Mouse (Mus musculus): ENCODE measurements around the gene Neil3. TPM values are rescaled to one million over a fixed set of nuclear protein-coding genes. Genes with fewer than 3 reads are reported as not detected.

The Neil3 gene
- 11.6 and 14.5 TPM in 2 replicates for polyA plus RNA-seq (2012; rRNA removed)

- DNase-seq, result peak; percentile 85
- H3K27me3 ChIP-seq (ENCODE audit: control insufficient read depth, insufficient read depth, low read length), result no peaks in the 10 kb centered on the region
- TF ChIP-seq CTCF (IDR thresholded peaks at IDR 0.05; ENCODE audit: borderline replicate concordance, control insufficient read depth, extremely low read depth, insufficient read depth, low read length, poor library complexity), result no peak
- no peak for TF ChIP-seq POLR2A (IDR thresholded peaks at IDR 0.05; ENCODE audit: control insufficient read depth, extremely low read depth, insufficient read depth, low read length, poor library complexity)
- under 1% methylated on average over 26 of the region's 26 CpGs for WGBS
- no peak within 1 kb of the TSS for H3K27ac ChIP-seq (ENCODE audit: control insufficient read depth, insufficient read depth, low read length)
- 0 out of 2 replicates have a peak, but pooled peaks cover 5% of the 10 kb centered on the region for H3K4me1 ChIP-seq (replicated peaks; ENCODE audit: control insufficient read depth, insufficient read depth, low read length)
- H3K4me3 ChIP-seq (ENCODE audit: control insufficient read depth, insufficient read depth, low read length), result peak within 1 kb of the TSS; percentile 81
- no peaks in the 10 kb centered on the region for H3K36me3 ChIP-seq (ENCODE audit: control insufficient read depth, insufficient read depth, low read length)
These were observed at the start of gene Neil3 for GRCm38 (mm10) chr8:53638495-53639171. TSS of gene Neil3 (minus strand) at chr8:53639065.

DNA sequence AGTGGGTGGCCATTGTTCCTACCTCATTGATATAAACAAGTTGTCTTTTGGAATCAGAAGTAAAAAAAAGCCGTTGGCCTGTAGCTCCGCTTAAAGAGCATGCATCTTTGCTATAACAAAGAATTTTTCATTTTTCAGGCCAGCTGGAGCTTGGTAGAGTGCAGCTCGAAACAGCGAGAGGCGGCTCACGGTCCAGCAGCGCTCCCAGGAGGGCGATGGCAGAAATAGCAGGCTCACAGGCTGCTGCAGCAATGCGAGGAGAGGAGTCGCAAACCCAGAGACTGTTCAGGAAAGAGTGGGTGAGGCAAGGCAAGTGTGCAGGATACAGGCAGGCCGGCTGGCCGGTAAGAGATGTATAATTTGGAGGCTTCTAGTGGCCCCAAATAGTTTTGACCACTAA, 42.0 kb upstream of the Neil3 start:
- H3K36me3 ChIP-seq (ENCODE audit: control insufficient read depth, insufficient read depth, low read length), result no peaks in the 10 kb centered on the region
- H3K4me1 ChIP-seq (replicated peaks; ENCODE audit: control insufficient read depth, insufficient read depth, low read length), result no peaks in the 10 kb centered on the region
- DNase-seq, result no peak
- H3K27ac ChIP-seq (ENCODE audit: control insufficient read depth, insufficient read depth, low read length), result no peak overlapping the region
- no peaks in the 10 kb centered on the region for H3K27me3 ChIP-seq (ENCODE audit: control insufficient read depth, insufficient read depth, low read length)
- TF ChIP-seq CTCF (IDR thresholded peaks at IDR 0.05; ENCODE audit: borderline replicate concordance, control insufficient read depth, extremely low read depth, insufficient read depth, low read length, poor library complexity), result no peak
- 33% methylated on average over 12 of the region's 12 CpGs for WGBS
- H3K4me3 ChIP-seq (ENCODE audit: control insufficient read depth, insufficient read depth, low read length), result no peak overlapping the region

- no peaks in the 10 kb centered on the region for H3K4me1 ChIP-seq (replicated peaks; ENCODE audit: control insufficient read depth, insufficient read depth, low read length)
- peak; percentile 63 for DNase-seq
- no peaks in the 10 kb centered on the region for H3K36me3 ChIP-seq (ENCODE audit: control insufficient read depth, insufficient read depth, low read length)
- no peak overlapping the region for H3K27ac ChIP-seq (ENCODE audit: control insufficient read depth, insufficient read depth, low read length)
- H3K27me3 ChIP-seq (ENCODE audit: control insufficient read depth, insufficient read depth, low read length), result no peaks in the 10 kb centered on the region
- 30% methylated on average over 4 of the region's 4 CpGs for WGBS
- TF ChIP-seq POLR2A (IDR thresholded peaks at IDR 0.05; ENCODE audit: control insufficient read depth, extremely low read depth, insufficient read depth, low read length, poor library complexity) (no peak), CTCF (IDR thresholded peaks at IDR 0.05; ENCODE audit: borderline replicate concordance, control insufficient read depth, extremely low read depth, insufficient read depth, low read length, poor library complexity) (no peak)
- H3K4me3 ChIP-seq (ENCODE audit: control insufficient read depth, insufficient read depth, low read length), result no peak overlapping the region
These were observed 25.1 kb upstream of the Neil3 start for GRCm38 (mm10) chr8:53663946-53664345.

- Histone ChIP-seq H3K27ac (ENCODE audit: control insufficient read depth, insufficient read depth, low read length) (no peak overlapping the region), H3K4me3 (ENCODE audit: control insufficient read depth, insufficient read depth, low read length) (no peak overlapping the region), H3K4me1 (replicated peaks; ENCODE audit: control insufficient read depth, insufficient read depth, low read length) (no peaks in the 10 kb centered on the region), H3K27me3 (ENCODE audit: control insufficient read depth, insufficient read depth, low read length) (no peaks in the 10 kb centered on the region), H3K36me3 (ENCODE audit: control insufficient read depth, insufficient read depth, low read length) (no peaks in the 10 kb centered on the region)
- no peak for DNase-seq
- TF ChIP-seq CTCF (IDR thresholded peaks at IDR 0.05; ENCODE audit: borderline replicate concordance, control insufficient read depth, extremely low read depth, insufficient read depth, low read length, poor library complexity) (no peak), POLR2A (IDR thresholded peaks at IDR 0.05; ENCODE audit: control insufficient read depth, extremely low read depth, insufficient read depth, low read length, poor library complexity) (no peak)
- WGBS, result 94% methylated on average over 3 of the region's 3 CpGs
These were observed 22.6 kb upstream of the Neil3 start for GRCm38 (mm10) chr8:53661436-53661835.

- H3K27ac ChIP-seq (ENCODE audit: control insufficient read depth, insufficient read depth, low read length), result no peak overlapping the region
- TF ChIP-seq POLR2A (IDR thresholded peaks at IDR 0.05; ENCODE audit: control insufficient read depth, extremely low read depth, insufficient read depth, low read length, poor library complexity) (no peak), CTCF (IDR thresholded peaks at IDR 0.05; ENCODE audit: borderline replicate concordance, control insufficient read depth, extremely low read depth, insufficient read depth, low read length, poor library complexity) (no peak)
- H3K36me3 ChIP-seq (ENCODE audit: control insufficient read depth, insufficient read depth, low read length), result no peaks in the 10 kb centered on the region
- WGBS, result 94% methylated on average over 4 of the region's 4 CpGs
- H3K27me3 ChIP-seq (ENCODE audit: control insufficient read depth, insufficient read depth, low read length), result no peaks in the 10 kb centered on the region
- 0 out of 2 replicates have a peak, but pooled peaks cover 2% of the 10 kb centered on the region for H3K4me1 ChIP-seq (replicated peaks; ENCODE audit: control insufficient read depth, insufficient read depth, low read length)
- no peak overlapping the region for H3K4me3 ChIP-seq (ENCODE audit: control insufficient read depth, insufficient read depth, low read length)
- no peak for DNase-seq
These were observed 8.2 kb downstream of the Neil3 start for GRCm38 (mm10) chr8:53630618-53631017.

- no peaks in the 10 kb centered on the region for H3K27me3 ChIP-seq (ENCODE audit: control insufficient read depth, insufficient read depth, low read length)
- no peak for DNase-seq
- WGBS, result 97% methylated on average over 4 of the region's 4 CpGs
- no peak for TF ChIP-seq POLR2A (IDR thresholded peaks at IDR 0.05; ENCODE audit: control insufficient read depth, extremely low read depth, insufficient read depth, low read length, poor library complexity)
- TF ChIP-seq CTCF (IDR thresholded peaks at IDR 0.05; ENCODE audit: borderline replicate concordance, control insufficient read depth, extremely low read depth, insufficient read depth, low read length, poor library complexity), result no peak
- no peak overlapping the region for H3K27ac ChIP-seq (ENCODE audit: control insufficient read depth, insufficient read depth, low read length)
- no peaks in the 10 kb centered on the region for H3K36me3 ChIP-seq (ENCODE audit: control insufficient read depth, insufficient read depth, low read length)
- 0 out of 2 replicates have a peak, but pooled peaks cover 2% of the 10 kb centered on the region for H3K4me1 ChIP-seq (replicated peaks; ENCODE audit: control insufficient read depth, insufficient read depth, low read length)
- H3K4me3 ChIP-seq (ENCODE audit: control insufficient read depth, insufficient read depth, low read length), result no peak overlapping the region
These were observed 9.9 kb downstream of the Neil3 start for GRCm38 (mm10) chr8:53628864-53629415.

Data from thymus, adult 2 months (tissue).